Mouse (Mus musculus): ENCODE measurements around the gene Esrra.

- TF ChIP-seq CTCF (IDR thresholded peaks at IDR 0.05; ENCODE audit: low read depth) (no peak), EP300 (optimal IDR thresholded peaks at IDR 0.05) (no peak)
Observed at GRCm38 (mm10) chr19:6914540-6914939, 7.1 kb downstream of the Esrra start.

All from stomach, postnatal 0 days (tissue).